Mouse (Mus musculus) heart, postnatal 25 days (tissue): ENCODE measurements around the gene Itga2. TPM values are rescaled to one million over a fixed set of nuclear protein-coding genes. Genes with fewer than 3 reads are reported as not detected.
A peak's percentile ranks its signal among the peaks of the same experiment; 100 is the strongest.

ENCODE experiments used
- DNase-seq: peaks from one replicate; pipeline ENCODE4 v3.0.0; 2022; ENCODE audit warnings: low spot score
- intact Hi-C: fragments of 180-260 bp; cut with DNase I; formaldehyde crosslinking; loops from one replicate; pipeline ENCODE4 v1.15.1; 2025
- total RNA-seq, 2 experiments: library from RNA; stranded (reverse); gene quantifications; 2 replicates each; pipeline ENCODE4 v1.2.3; 2021

Itga2 gene
- total RNA-seq, 2 experiments from 2014 or later = 0.78 to 0.81 TPM

- intact Hi-C loops = loop anchor here (10.0 kb wide), 1 partner anchor 401 kb away; no protein-coding TSS in a partner anchor
Measured at GRCm38 (mm10) chr13:114833351-114833750, 98.5 kb downstream of the Itga2 start.

GRCm38 (mm10) chr13:114832761-114833160 is 99.1 kb downstream of the Itga2 start:
- DNase-seq = no peak
- intact Hi-C loops = loop anchor here (10.0 kb wide), 1 partner anchor 402 kb away; no protein-coding TSS in a partner anchor

More at GRCm38 (mm10) chr13:114833351-114833750, 98.5 kb downstream of the Itga2 start:
- no peak for DNase-seq

- intact Hi-C loops = loop anchor here (1.0 to 10.0 kb wide), 3 partner anchors 101 to 403 kb away; partner anchors contain the start of gene Itga2
- DNase-seq = no peak
Measured at GRCm38 (mm10) chr13:114831367-114831833, 100.5 kb downstream of the Itga2 start.

GRCm38 (mm10) chr13:114825377-114825855 is 106.5 kb downstream of the Itga2 start:
- no peak for DNase-seq
- intact Hi-C loops = no loop called here

- DNase-seq = no peak
- intact Hi-C loops = no loop called here
Measured at GRCm38 (mm10) chr13:114822871-114823270, 109.0 kb downstream of the Itga2 start.

- intact Hi-C loops = no loop called here
- DNase-seq = no peak
Measured at GRCm38 (mm10) chr13:114818513-114818912, 113.4 kb downstream of the Itga2 start.

- intact Hi-C loops = no loop called here
Measured at GRCm38 (mm10) chr13:114817751-114818360, 114.0 kb downstream of the Itga2 start, which contains the start of gene Mocs2. Gene Mocs2, plus strand, starts transcription at chr13:114818236.

GRCm38 (mm10) chr13:114809624-114810210 is 122.2 kb downstream of the Itga2 start:
- DNase-seq = no peak
- intact Hi-C loops = no loop called here

More at GRCm38 (mm10) chr13:114817751-114818360, 114.0 kb downstream of the Itga2 start, which contains the start of gene Mocs2:
- peak; percentile 81 for DNase-seq

GRCm38 (mm10) chr13:114802971-114803370 is 128.9 kb downstream of the Itga2 start:
- intact Hi-C loops = no loop called here
- DNase-seq = no peak

- DNase-seq = no peak
- intact Hi-C loops = no loop called here
Measured at GRCm38 (mm10) chr13:114801857-114802256, 130.0 kb downstream of the Itga2 start.

- intact Hi-C loops = loop anchor here (1.0 to 10.0 kb wide), 2 partner anchors 329 to 916 kb away; no protein-coding TSS in a partner anchor
- DNase-seq = no peak
Measured at GRCm38 (mm10) chr13:114793250-114794030, 138.5 kb downstream of the Itga2 start.

- intact Hi-C loops = loop anchor here (10.0 kb wide), 1 partner anchor 327 kb away; no protein-coding TSS in a partner anchor
Measured at GRCm38 (mm10) chr13:114791511-114791910, 140.4 kb downstream of the Itga2 start.

More at GRCm38 (mm10) chr13:114791511-114791910, 140.4 kb downstream of the Itga2 start:
- no peak for DNase-seq

Other genes starting within 250 kb of the Itga2 start
- 10 to 100 TPM; 49.6 to 59.8 TPM for gene Mocs2, start 113.9 kb downstream of the Itga2 start, total RNA-seq
- gene Pelo, start 158.1 kb upstream of the Itga2 start, total RNA-seq = 10 to 100 TPM; 14.1 to 16.0 TPM
- 10 to 100 TPM; 11.2 to 12.7 TPM for gene Gm49395, start 169.8 kb upstream of the Itga2 start, total RNA-seq
- gene Itga1, start 169.9 kb upstream of the Itga2 start, total RNA-seq = 10 to 100 TPM; 41.1 to 45.2 TPM